Mouse (Mus musculus) liver, embryonic 16.5 days (tissue): ENCODE data around the gene Ddx49. TPM values are rescaled to one million over a fixed set of nuclear protein-coding genes. Genes with fewer than 3 reads are reported as not detected.

ENCODE experiments used
- ATAC-seq: fragments of 200-750 bp; cut with Nextera tagmentation; 2 replicates; pipeline ENCODE4 v1.8.0; 2017; ENCODE audit warnings: low read depth, mild to moderate bottlenecking, moderate number of reproducible peaks, moderate library complexity
- H3K27ac ChIP-seq: fragments of 300-500 bp; sonication (generic); 2 replicates; pipeline ENCODE4 v1.5.1; 2014; ENCODE audit warnings: mild to moderate bottlenecking, low read length
- H3K27me3 ChIP-seq: fragments of 300-500 bp; sonication (generic); 2 replicates; pipeline ENCODE4 v1.6.1; 2014; ENCODE audit warnings: low read depth, low read length, mixed read lengths; ENCODE audit not compliant: control insufficient read depth, insufficient read depth
- H3K36me3 ChIP-seq: fragments of 300-500 bp; sonication (generic); 2 replicates; pipeline ENCODE4 v1.6.1; 2014; ENCODE audit warnings: mild to moderate bottlenecking; ENCODE audit not compliant: control insufficient read depth, insufficient read depth
- H3K4me1 ChIP-seq: fragments of 300-500 bp; sonication (generic); 2 replicates; pipeline ENCODE4 v1.6.1; 2014; ENCODE audit warnings: low read depth, low read length, mixed read lengths; ENCODE audit not compliant: control insufficient read depth
- H3K4me2 ChIP-seq: fragments of 300-500 bp; sonication (generic); 2 replicates; pipeline ENCODE4 v1.6.1; 2014; ENCODE audit warnings: low read depth, low read length, mixed read lengths
- H3K4me3 ChIP-seq: fragments of 300-500 bp; sonication (generic); 2 replicates; pipeline ENCODE4 v1.5.1; 2014; ENCODE audit warnings: low read depth, mild to moderate bottlenecking, low read length
- H3K9ac ChIP-seq: fragments of 300-500 bp; sonication (generic); 2 replicates; pipeline ENCODE4 v1.6.1; 2014; ENCODE audit warnings: low read depth, low read length
- H3K9me3 ChIP-seq: fragments of 300-500 bp; sonication (generic); replicated peaks from 2 replicates; pipeline ENCODE4 v1.6.1; 2016; ENCODE audit warnings: low read length; ENCODE audit not compliant: control insufficient read depth
- WGBS: fragments of 180-500 bp; shearing (Covaris S2); extraction: QIAGEN DNeasy Blood & Tissue Kit; methylation state at CpG from one replicate; pipeline ENCODE4 v1.1.7; 2014; ENCODE audit not compliant: insufficient replicate concordance; 5-methylcytosine and 5-hydroxymethylcytosine counted together
- polyA plus RNA-seq: library from polyadenylated mRNA; unstranded; fragments of >200 nt; fragmentation: Nextera tagmentation; extraction: Ambion mirVana; gene quantifications from 2 replicates; pipeline ENCODE4 v1.2.1, GENCODE M21; 2015

The Ddx49 gene
- polyA plus RNA-seq, 1 experiment from 2014 or later: 21.1 TPM

- 29% methylated on average over 8 of the region's 8 CpGs for WGBS
- Histone ChIP-seq H3K4me2 (no peak overlapping the region), H3K36me3 (no peaks in the 10 kb centered on the region), H3K9ac (no peak overlapping the region), H3K27ac (0 out of 2 replicates have a peak overlapping the region, but pooled peaks have one; percentile 22), H3K4me3 (no peak overlapping the region), H3K27me3 (peaks cover 11% of the 10 kb centered on the region), H3K4me1 (peaks cover 12% of the 10 kb centered on the region), H3K9me3 (no peaks in the 10 kb centered on the region)
- ATAC-seq: no peak
Measured at GRCm38 (mm10) chr8:70279266-70279665, 23.0 kb downstream of the Ddx49 start.

GRCm38 (mm10) chr8:70278175-70278574 is 24.1 kb downstream of the Ddx49 start:
- H3K9ac ChIP-seq: no peak overlapping the region
- H3K4me1 ChIP-seq: peaks cover 8% of the 10 kb centered on the region
- H3K4me3 ChIP-seq: no peak overlapping the region
- H3K27me3 ChIP-seq: peaks cover 6% of the 10 kb centered on the region
- H3K4me2 ChIP-seq: no peak overlapping the region
- no peak for ATAC-seq
- H3K36me3 ChIP-seq: no peaks in the 10 kb centered on the region
- WGBS: 20% methylated on average over 15 of the region's 15 CpGs
- no peak overlapping the region for H3K27ac ChIP-seq
- no peaks in the 10 kb centered on the region for H3K9me3 ChIP-seq

GRCm38 (mm10) chr8:70276476-70276875 is 25.8 kb downstream of the Ddx49 start:
- Histone ChIP-seq H3K4me2 (no peak overlapping the region), H3K27me3 (no peaks in the 10 kb centered on the region), H3K36me3 (no peaks in the 10 kb centered on the region), H3K9me3 (no peaks in the 10 kb centered on the region), H3K4me3 (no peak overlapping the region), H3K9ac (no peak overlapping the region), H3K27ac (no peak overlapping the region), H3K4me1 (peaks cover 14% of the 10 kb centered on the region)
- 24% methylated on average over 3 of the region's 3 CpGs for WGBS
- ATAC-seq: peak; percentile 47

GRCm38 (mm10) chr8:70274350-70274749 is 27.9 kb downstream of the Ddx49 start:
- no peak for ATAC-seq

GRCm38 (mm10) chr8:70272949-70273348 is 29.3 kb downstream of the Ddx49 start:
- Histone ChIP-seq H3K4me1 (peaks cover 26% of the 10 kb centered on the region), H3K4me3 (no peak overlapping the region), H3K9me3 (no peaks in the 10 kb centered on the region), H3K9ac (no peak overlapping the region), H3K36me3 (no peaks in the 10 kb centered on the region), H3K27me3 (no peaks in the 10 kb centered on the region), H3K4me2 (no peak overlapping the region), H3K27ac (peak overlapping the region; percentile 58)
- 37% methylated on average over 3 of the region's 3 CpGs for WGBS
- peak; percentile 87 for ATAC-seq

More at GRCm38 (mm10) chr8:70274350-70274749, 27.9 kb downstream of the Ddx49 start:
- Histone ChIP-seq H3K4me1 (peaks cover 14% of the 10 kb centered on the region), H3K36me3 (no peaks in the 10 kb centered on the region), H3K27me3 (no peaks in the 10 kb centered on the region), H3K4me2 (no peak overlapping the region), H3K4me3 (no peak overlapping the region), H3K9me3 (no peaks in the 10 kb centered on the region), H3K27ac (no peak overlapping the region), H3K9ac (no peak overlapping the region)

- no peaks in the 10 kb centered on the region for H3K27me3 ChIP-seq
- H3K27ac ChIP-seq: 0 out of 2 replicates have a peak overlapping the region, but pooled peaks have one; percentile 4
- H3K9ac ChIP-seq: no peak overlapping the region
- 18% methylated on average over 11 of the region's 11 CpGs for WGBS
- H3K4me3 ChIP-seq: no peak overlapping the region
- no peak overlapping the region for H3K4me2 ChIP-seq
- H3K9me3 ChIP-seq: no peaks in the 10 kb centered on the region
- 0 out of 2 replicates have a peak, but pooled peaks cover 3% of the 10 kb centered on the region for H3K36me3 ChIP-seq
- ATAC-seq: no peak
- H3K4me1 ChIP-seq: peaks cover 35% of the 10 kb centered on the region
Measured at GRCm38 (mm10) chr8:70268799-70269565, 33.3 kb downstream of the Ddx49 start.

- ATAC-seq: no peak
Measured at GRCm38 (mm10) chr8:70268311-70268710, 34.0 kb downstream of the Ddx49 start.

GRCm38 (mm10) chr8:70267674-70268073 is 34.6 kb downstream of the Ddx49 start:
- Histone ChIP-seq H3K36me3 (peaks cover 8% of the 10 kb centered on the region), H3K9me3 (no peaks in the 10 kb centered on the region), H3K4me1 (peaks cover 29% of the 10 kb centered on the region), H3K27ac (0 out of 2 replicates have a peak overlapping the region, but pooled peaks have one; percentile 31), H3K27me3 (no peaks in the 10 kb centered on the region), H3K4me2 (no peak overlapping the region), H3K4me3 (no peak overlapping the region), H3K9ac (no peak overlapping the region)
- 24% methylated on average over 3 of the region's 3 CpGs for WGBS
- peak; percentile 73 for ATAC-seq

More at GRCm38 (mm10) chr8:70268311-70268710, 34.0 kb downstream of the Ddx49 start:
- peak overlapping the region; percentile 7; the same call in 1 of the 2 replicates for H3K9ac ChIP-seq
- no peaks in the 10 kb centered on the region for H3K27me3 ChIP-seq
- H3K4me2 ChIP-seq: no peak overlapping the region
- H3K36me3 ChIP-seq: peaks cover 6% of the 10 kb centered on the region; the same call in 1 of the 2 replicates
- no peaks in the 10 kb centered on the region for H3K9me3 ChIP-seq
- peaks cover 35% of the 10 kb centered on the region for H3K4me1 ChIP-seq
- H3K27ac ChIP-seq: 0 out of 2 replicates have a peak overlapping the region, but pooled peaks have one; percentile 4
- 49% methylated on average over 5 of the region's 5 CpGs for WGBS
- H3K4me3 ChIP-seq: no peak overlapping the region

GRCm38 (mm10) chr8:70259043-70259442 is 43.2 kb downstream of the Ddx49 start:
- ATAC-seq: peak; percentile 74
- Histone ChIP-seq H3K4me3 (no peak overlapping the region), H3K36me3 (peaks cover 25% of the 10 kb centered on the region), H3K27ac (peak overlapping the region; percentile 47), H3K9ac (no peak overlapping the region), H3K9me3 (no peaks in the 10 kb centered on the region), H3K4me1 (peaks cover 24% of the 10 kb centered on the region), H3K4me2 (no peak overlapping the region), H3K27me3 (no peaks in the 10 kb centered on the region)
- WGBS: 30% methylated on average over 2 of the region's 2 CpGs
